Mouse (Mus musculus) intestine, embryonic 14.5 days (tissue): ENCODE measurements at regions not wholly inside any gene's neighbourhood (a gene's known extent, or its start where the extent isn't known, plus 50 kb on each side); places are given as distances from the start of the nearest gene placed in this dataset.

Experiments used
- ATAC-seq: fragments of 200-750 bp; cut with Nextera tagmentation; replicated peaks from 2 replicates; pipeline ENCODE4 v1.8.0; 2017; ENCODE audit warnings: low read depth, moderate number of reproducible peaks, moderate TSS enrichment, moderate library complexity; ENCODE audit not compliant: low FRiP score, low TSS enrichment
- DNase-seq: peaks from one replicate; pipeline ENCODE4 v3.0.0-alpha.2; 2018; ENCODE audit warnings: low spot score
- H3K27ac ChIP-seq: fragments of 300-500 bp; sonication (generic); 2 replicates; pipeline ENCODE4 v1.5.1; 2014; ENCODE audit warnings: low read depth, mild to moderate bottlenecking, control low read depth
- H3K27me3 ChIP-seq: fragments of 300-500 bp; sonication (generic); replicated peaks from 2 replicates; pipeline ENCODE4 v1.6.1; 2014; ENCODE audit warnings: low read length, control low read depth; ENCODE audit not compliant: control insufficient read depth, insufficient read depth
- H3K36me3 ChIP-seq: fragments of 300-500 bp; sonication (generic); 2 replicates; pipeline ENCODE4 v1.6.1; 2014; ENCODE audit warnings: low read length, control low read depth; ENCODE audit not compliant: control insufficient read depth, insufficient read depth
- H3K4me1 ChIP-seq: fragments of 300-500 bp; sonication (generic); replicated peaks from 2 replicates; pipeline ENCODE4 v1.6.1; 2014; ENCODE audit warnings: low read length, control low read depth, mixed read lengths; ENCODE audit not compliant: control insufficient read depth, insufficient read depth
- H3K4me2 ChIP-seq: fragments of 300-500 bp; sonication (generic); 2 replicates; pipeline ENCODE4 v1.6.1; 2014; ENCODE audit warnings: low read length
- H3K4me3 ChIP-seq: fragments of 300-500 bp; sonication (generic); 2 replicates; pipeline ENCODE4 v1.5.1; 2014; ENCODE audit warnings: low read depth, low read length, control low read depth, mixed read lengths
- H3K9ac ChIP-seq: fragments of 300-500 bp; sonication (generic); 2 replicates; pipeline ENCODE4 v1.6.1; 2014; ENCODE audit warnings: mild to moderate bottlenecking, low read length
- H3K9me3 ChIP-seq: fragments of 300-500 bp; sonication (generic); 2 replicates; pipeline ENCODE4 v1.6.1; 2016; ENCODE audit warnings: low read length, control low read depth; ENCODE audit not compliant: control insufficient read depth
- WGBS: fragments of 180-500 bp; shearing (Covaris S2); extraction: QIAGEN DNeasy Blood & Tissue Kit; methylation state at CpG from one replicate; pipeline ENCODE4 v1.1.7; 2014; 5-methylcytosine and 5-hydroxymethylcytosine counted together

GRCm38 (mm10) chr12:79941828-79942227 lies 171.0 kb downstream of the Zfp36l1 start:
- no peaks in the 10 kb centered on the region for H3K9me3 ChIP-seq
- WGBS: 49% methylated on average over 3 of the region's 3 CpGs
- DNase-seq (no peak), ATAC-seq (no peak)
- H3K36me3 ChIP-seq: no peaks in the 10 kb centered on the region
- H3K4me3 ChIP-seq: no peak overlapping the region
- H3K27me3 ChIP-seq: no peaks in the 10 kb centered on the region
- H3K4me2 ChIP-seq: no peak overlapping the region
- no peak overlapping the region for H3K9ac ChIP-seq
- no peak overlapping the region for H3K27ac ChIP-seq
- H3K4me1 ChIP-seq: peaks cover 58% of the 10 kb centered on the region

GRCm38 (mm10) chr12:79939436-79939835 lies 173.4 kb downstream of the Zfp36l1 start:
- Histone ChIP-seq H3K27ac (no peak overlapping the region), H3K9me3 (no peaks in the 10 kb centered on the region), H3K36me3 (no peaks in the 10 kb centered on the region), H3K27me3 (no peaks in the 10 kb centered on the region), H3K4me1 (peaks cover 41% of the 10 kb centered on the region), H3K4me3 (no peak overlapping the region), H3K9ac (no peak overlapping the region), H3K4me2 (no peak overlapping the region)
- ATAC-seq: no peak
- no peak for DNase-seq
- 92% methylated on average over 9 of the region's 9 CpGs for WGBS

GRCm38 (mm10) chr12:79937876-79938275 lies 174.9 kb downstream of the Zfp36l1 start:
- H3K9me3 ChIP-seq: no peaks in the 10 kb centered on the region
- H3K9ac ChIP-seq: no peak overlapping the region
- peak overlapping the region; percentile 86; the same call in 1 of the 2 replicates for H3K27ac ChIP-seq
- DNase-seq (no peak), ATAC-seq (no peak)
- H3K36me3 ChIP-seq: no peaks in the 10 kb centered on the region
- no peaks in the 10 kb centered on the region for H3K27me3 ChIP-seq
- H3K4me3 ChIP-seq: no peak overlapping the region
- peaks cover 30% of the 10 kb centered on the region for H3K4me1 ChIP-seq
- no peak overlapping the region for H3K4me2 ChIP-seq
- WGBS: 85% methylated on average over 4 of the region's 4 CpGs

- DNase-seq (no peak), ATAC-seq (peak; percentile 77)
- 11% methylated on average over 5 of the region's 5 CpGs for WGBS
- Histone ChIP-seq H3K9me3 (no peaks in the 10 kb centered on the region), H3K9ac (no peak overlapping the region), H3K27me3 (no peaks in the 10 kb centered on the region), H3K4me2 (no peak overlapping the region), H3K36me3 (no peaks in the 10 kb centered on the region), H3K27ac (peak overlapping the region; percentile 86), H3K4me3 (no peak overlapping the region), H3K4me1 (peaks cover 27% of the 10 kb centered on the region; the same call in 1 of the 2 replicates)
These were observed 176.1 kb downstream of the Zfp36l1 start for GRCm38 (mm10) chr12:79936698-79937097.

- no peaks in the 10 kb centered on the region for H3K9me3 ChIP-seq
- H3K27ac ChIP-seq: no peak overlapping the region
- 72% methylated on average over 7 of the region's 7 CpGs for WGBS
- H3K4me2 ChIP-seq: no peak overlapping the region
- no peak for ATAC-seq
- DNase-seq: no peak
- H3K4me3 ChIP-seq: no peak overlapping the region
- no peak overlapping the region for H3K9ac ChIP-seq
- no peaks in the 10 kb centered on the region for H3K36me3 ChIP-seq
- no peaks in the 10 kb centered on the region for H3K27me3 ChIP-seq
- peaks cover 45% of the 10 kb centered on the region for H3K4me1 ChIP-seq
These were observed 178.7 kb downstream of the Zfp36l1 start for GRCm38 (mm10) chr12:79934091-79934490.

- Histone ChIP-seq H3K4me1 (peaks cover 54% of the 10 kb centered on the region), H3K27me3 (no peaks in the 10 kb centered on the region), H3K9ac (no peak overlapping the region), H3K27ac (peak overlapping the region; percentile 45; the same call in 1 of the 2 replicates), H3K4me3 (no peak overlapping the region), H3K4me2 (no peak overlapping the region), H3K36me3 (no peaks in the 10 kb centered on the region), H3K9me3 (no peaks in the 10 kb centered on the region)
- DNase-seq: no peak
- ATAC-seq: no peak
- WGBS: 61% methylated on average over 7 of the region's 7 CpGs
These were observed 179.9 kb downstream of the Zfp36l1 start for GRCm38 (mm10) chr12:79932905-79933304.

GRCm38 (mm10) chr12:79931455-79931854 lies 181.4 kb downstream of the Zfp36l1 start:
- Histone ChIP-seq H3K27me3 (no peaks in the 10 kb centered on the region), H3K36me3 (no peaks in the 10 kb centered on the region), H3K27ac (peak overlapping the region; percentile 96), H3K4me1 (peaks cover 52% of the 10 kb centered on the region), H3K4me3 (no peak overlapping the region), H3K9me3 (no peaks in the 10 kb centered on the region), H3K9ac (no peak overlapping the region), H3K4me2 (no peak overlapping the region)
- 25% methylated on average over 5 of the region's 5 CpGs for WGBS
- DNase-seq (peak; percentile 83), ATAC-seq (peak; percentile 89)

GRCm38 (mm10) chr12:79929846-79930245 lies 183.0 kb downstream of the Zfp36l1 start:
- H3K27me3 ChIP-seq: no peaks in the 10 kb centered on the region
- ATAC-seq: no peak
- no peaks in the 10 kb centered on the region for H3K9me3 ChIP-seq
- no peak overlapping the region for H3K9ac ChIP-seq
- peak overlapping the region; percentile 96 for H3K27ac ChIP-seq
- H3K4me1 ChIP-seq: peaks cover 66% of the 10 kb centered on the region
- no peaks in the 10 kb centered on the region for H3K36me3 ChIP-seq
- H3K4me2 ChIP-seq: no peak overlapping the region
- H3K4me3 ChIP-seq: no peak overlapping the region
- WGBS: 52% methylated on average over 6 of the region's 6 CpGs
- no peak for DNase-seq

- ATAC-seq: 0 out of 2 replicates have a peak, but pooled peaks have one; percentile 26
- H3K4me1 ChIP-seq: peaks cover 68% of the 10 kb centered on the region
These were observed 184.0 kb downstream of the Zfp36l1 start for GRCm38 (mm10) chr12:79928739-79929380.

More at GRCm38 (mm10) chr12:79928739-79929380, 184.0 kb downstream of the Zfp36l1 start:
- H3K27ac ChIP-seq: peak overlapping the region; percentile 96
- no peaks in the 10 kb centered on the region for H3K27me3 ChIP-seq
- no peak overlapping the region for H3K4me2 ChIP-seq
- peak; percentile 81 for DNase-seq
- H3K4me3 ChIP-seq: no peak overlapping the region
- H3K36me3 ChIP-seq: no peaks in the 10 kb centered on the region
- H3K9ac ChIP-seq: no peak overlapping the region
- WGBS: 16% methylated on average over 6 of the region's 6 CpGs
- H3K9me3 ChIP-seq: no peaks in the 10 kb centered on the region
